Mouse (Mus musculus) heart, embryonic 12.5 days (tissue): Measurements from ENCODE around the gene Pde4a. TPM values are rescaled to one million over a fixed set of nuclear protein-coding genes. Genes with fewer than 3 reads are reported as not detected.

ENCODE experiments used
- ATAC-seq: fragments of 200-750 bp; cut with Nextera tagmentation; 2 replicates; pipeline ENCODE4 v1.8.0; 2017; ENCODE audit warnings: moderate TSS enrichment, moderate library complexity; ENCODE audit not compliant: insufficient number of reproducible peaks, low FRiP score
- H3K27ac ChIP-seq: fragments of 300-500 bp; sonication (generic); 2 replicates; pipeline ENCODE4 v1.5.1; 2016; ENCODE audit warnings: mild to moderate bottlenecking, moderate library complexity; ENCODE audit not compliant: poor library complexity, severe bottlenecking
- H3K27me3 ChIP-seq: fragments of 300-500 bp; sonication (generic); replicated peaks from 2 replicates; pipeline ENCODE4 v1.6.1; 2016; ENCODE audit warnings: mild to moderate bottlenecking, moderate library complexity
- H3K36me3 ChIP-seq: fragments of 300-500 bp; sonication (generic); 2 replicates; pipeline ENCODE4 v1.6.1; 2016; ENCODE audit warnings: mild to moderate bottlenecking, moderate library complexity
- H3K4me1 ChIP-seq: fragments of 300-500 bp; sonication (generic); replicated peaks from 2 replicates; pipeline ENCODE4 v1.6.1; 2016; ENCODE audit warnings: mild to moderate bottlenecking
- H3K4me2 ChIP-seq: fragments of 300-500 bp; sonication (generic); 2 replicates; pipeline ENCODE4 v1.6.1; 2016; ENCODE audit warnings: mild to moderate bottlenecking, moderate library complexity
- H3K4me3 ChIP-seq: fragments of 300-500 bp; sonication (generic); 2 replicates; pipeline ENCODE4 v1.5.1; 2016; ENCODE audit warnings: mild to moderate bottlenecking
- H3K9ac ChIP-seq: fragments of 300-500 bp; sonication (generic); 2 replicates; pipeline ENCODE4 v1.6.1; 2016; ENCODE audit warnings: mild to moderate bottlenecking, moderate library complexity
- H3K9me3 ChIP-seq: fragments of 300-500 bp; sonication (generic); replicated peaks from 2 replicates; pipeline ENCODE4 v1.6.1; 2016; ENCODE audit warnings: mild to moderate bottlenecking, moderate library complexity
- WGBS: fragments of 180-500 bp; shearing (Covaris S2); methylation state at CpG from one replicate; pipeline ENCODE4 v1.1.7; 2016; 5-methylcytosine and 5-hydroxymethylcytosine counted together
- polyA plus RNA-seq: library from polyadenylated mRNA; unstranded; fragments of >200 nt; fragmentation: Nextera tagmentation; extraction: Ambion mirVana; gene quantifications from 2 replicates; pipeline ENCODE4 v1.2.1, GENCODE M21; 2016

Pde4a gene
- polyA plus RNA-seq, result 10.1 and 10.2 TPM in 2 replicates

DNA sequence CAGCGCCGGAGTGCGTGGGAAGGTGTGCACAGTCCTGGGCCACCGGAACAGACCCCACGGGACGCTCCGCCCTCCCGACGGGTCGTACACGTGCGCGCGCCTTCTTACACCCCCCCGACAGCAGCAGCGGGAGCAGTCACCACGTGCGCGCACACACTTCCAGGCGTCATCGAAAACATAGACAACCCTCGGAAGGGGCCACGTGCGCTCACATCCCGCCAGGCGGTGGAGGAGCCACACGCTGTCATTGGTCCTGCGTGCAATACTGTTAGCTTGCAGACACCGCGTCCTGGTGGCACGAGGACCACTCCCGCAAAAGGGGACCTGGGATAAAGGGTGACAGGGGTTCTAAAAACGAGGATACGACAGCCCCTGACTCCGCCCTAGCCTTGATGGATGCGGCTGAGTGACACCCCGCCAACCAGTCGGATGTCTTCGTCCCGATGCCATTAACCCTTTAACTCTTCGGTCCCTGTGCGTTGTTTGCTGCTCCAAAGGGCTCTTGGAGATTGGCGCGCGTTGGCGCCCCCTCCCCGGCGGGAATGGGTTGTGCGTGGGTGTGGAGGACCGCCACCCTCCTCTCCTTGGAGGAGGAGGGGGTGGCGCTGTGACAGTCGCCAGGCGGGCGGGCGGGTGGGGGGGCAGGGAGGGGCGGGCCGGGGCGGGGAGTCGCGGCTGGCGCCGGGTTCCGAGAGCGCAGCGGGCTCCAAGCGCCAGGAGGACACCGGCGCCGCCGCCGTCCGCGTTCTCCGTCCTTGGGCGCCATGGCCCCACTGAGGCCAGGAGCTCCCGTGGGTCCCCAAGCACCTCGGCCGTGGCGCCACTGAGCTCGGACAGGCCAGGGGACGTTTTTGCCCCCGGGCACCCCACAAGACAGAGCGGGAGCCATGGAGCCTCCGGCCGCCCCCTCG lies at the start of gene Pde4a:
Pde4a (plus strand) TSS at position 674 of the 911 bp plus-strand sequence.
- peaks cover 46% of the 10 kb centered on the region for H3K27me3 ChIP-seq
- WGBS, result under 1% methylated on average over 68 of the region's 86 CpGs
- no peak for ATAC-seq

DNA sequence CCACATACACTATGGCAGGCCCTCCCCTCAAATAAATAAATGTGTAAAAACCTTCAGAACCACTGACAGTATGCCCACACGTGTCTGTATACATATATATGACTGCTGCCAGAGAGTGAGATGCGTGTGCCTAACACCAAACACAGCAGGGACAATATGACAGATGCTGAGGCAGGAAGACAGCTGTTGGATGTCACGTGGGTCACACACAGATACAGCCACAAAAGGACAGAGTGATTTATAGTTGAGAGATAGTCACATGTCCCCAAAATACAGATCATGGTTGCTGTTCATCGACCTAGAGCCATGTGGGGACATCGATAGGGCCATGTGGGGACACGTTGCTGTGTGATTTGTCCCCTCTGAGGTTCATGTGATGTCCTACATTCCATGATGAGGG lies 48.4 kb upstream of the Pde4a start:
- Histone ChIP-seq H3K36me3 (peaks cover 37% of the 10 kb centered on the region), H3K4me1 (no peaks in the 10 kb centered on the region), H3K4me2 (no peak overlapping the region), H3K9ac (no peak overlapping the region), H3K9me3 (no peaks in the 10 kb centered on the region), H3K27me3 (no peaks in the 10 kb centered on the region), H3K4me3 (no peak overlapping the region), H3K27ac (no peak overlapping the region)
- no peak for ATAC-seq
- WGBS, result 74% methylated on average over 6 of the region's 6 CpGs

More for the DNA sequence above, at the start of gene Pde4a:
- H3K9ac ChIP-seq, result peak within 1 kb of the TSS; percentile 84
- H3K4me3 ChIP-seq, result peak within 1 kb of the TSS; percentile 61
- no peak within 1 kb of the TSS for H3K27ac ChIP-seq
- no peaks in the 10 kb centered on the region for H3K36me3 ChIP-seq
- H3K9me3 ChIP-seq, result no peaks in the 10 kb centered on the region
- H3K4me1 ChIP-seq, result peaks cover 57% of the 10 kb centered on the region
- H3K4me2 ChIP-seq, result peak within 1 kb of the TSS; percentile 99

DNA sequence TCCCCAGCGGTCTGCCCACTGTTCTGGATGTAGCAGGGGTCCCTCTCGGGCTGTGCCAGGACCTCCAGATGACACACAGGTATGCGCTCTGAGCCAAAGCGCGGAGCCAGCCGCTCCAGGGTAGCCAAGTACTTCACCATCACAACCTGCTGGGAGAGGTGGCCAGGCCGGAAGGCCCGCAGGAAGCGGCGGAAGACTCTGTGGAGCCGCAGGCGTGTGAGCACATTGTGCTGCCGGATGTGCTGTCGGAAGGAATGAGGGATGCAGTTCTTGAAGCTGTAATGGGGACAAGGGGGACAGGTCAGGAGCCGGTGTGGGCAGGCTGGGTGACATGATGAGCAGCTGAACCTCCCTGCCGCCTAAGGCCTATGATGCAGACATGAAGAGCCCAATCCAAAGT lies 44.0 kb upstream of the Pde4a start:
- Histone ChIP-seq H3K36me3 (peaks cover 58% of the 10 kb centered on the region), H3K9me3 (no peaks in the 10 kb centered on the region), H3K4me3 (no peak overlapping the region), H3K27ac (no peak overlapping the region), H3K9ac (no peak overlapping the region), H3K27me3 (no peaks in the 10 kb centered on the region; the same call in 1 of the 2 replicates), H3K4me1 (peaks cover 17% of the 10 kb centered on the region), H3K4me2 (no peak overlapping the region)
- WGBS, result 84% methylated on average over 16 of the region's 16 CpGs
- no peak for ATAC-seq

DNA sequence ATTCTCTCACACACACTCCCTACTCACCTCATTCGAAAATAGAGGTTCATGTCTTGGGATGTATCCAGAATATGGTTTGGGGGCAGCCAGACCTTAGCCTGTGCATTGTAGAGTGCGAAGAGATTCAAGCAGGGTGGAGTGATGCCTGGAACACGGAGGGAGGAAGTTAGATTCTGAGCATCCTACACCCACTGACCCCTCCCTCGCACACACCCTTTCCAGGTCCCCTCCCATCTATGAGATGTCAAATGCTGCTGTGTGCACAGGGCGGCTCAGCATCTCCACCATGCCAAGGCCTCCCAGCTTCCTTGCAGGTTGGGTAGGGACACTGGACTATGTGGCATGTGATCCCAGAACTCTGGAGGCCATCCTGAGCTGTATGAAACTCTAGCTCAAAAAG lies 40.7 kb upstream of the Pde4a start:
- peaks cover 60% of the 10 kb centered on the region for H3K36me3 ChIP-seq
- no peak overlapping the region for H3K27ac ChIP-seq
- H3K9me3 ChIP-seq, result no peaks in the 10 kb centered on the region
- 82% methylated on average over 5 of the region's 5 CpGs for WGBS
- H3K4me3 ChIP-seq, result no peak overlapping the region
- no peak overlapping the region for H3K4me2 ChIP-seq
- ATAC-seq, result no peak
- no peak overlapping the region for H3K9ac ChIP-seq
- no peaks in the 10 kb centered on the region; the same call in 1 of the 2 replicates for H3K27me3 ChIP-seq
- peaks cover 24% of the 10 kb centered on the region for H3K4me1 ChIP-seq

DNA sequence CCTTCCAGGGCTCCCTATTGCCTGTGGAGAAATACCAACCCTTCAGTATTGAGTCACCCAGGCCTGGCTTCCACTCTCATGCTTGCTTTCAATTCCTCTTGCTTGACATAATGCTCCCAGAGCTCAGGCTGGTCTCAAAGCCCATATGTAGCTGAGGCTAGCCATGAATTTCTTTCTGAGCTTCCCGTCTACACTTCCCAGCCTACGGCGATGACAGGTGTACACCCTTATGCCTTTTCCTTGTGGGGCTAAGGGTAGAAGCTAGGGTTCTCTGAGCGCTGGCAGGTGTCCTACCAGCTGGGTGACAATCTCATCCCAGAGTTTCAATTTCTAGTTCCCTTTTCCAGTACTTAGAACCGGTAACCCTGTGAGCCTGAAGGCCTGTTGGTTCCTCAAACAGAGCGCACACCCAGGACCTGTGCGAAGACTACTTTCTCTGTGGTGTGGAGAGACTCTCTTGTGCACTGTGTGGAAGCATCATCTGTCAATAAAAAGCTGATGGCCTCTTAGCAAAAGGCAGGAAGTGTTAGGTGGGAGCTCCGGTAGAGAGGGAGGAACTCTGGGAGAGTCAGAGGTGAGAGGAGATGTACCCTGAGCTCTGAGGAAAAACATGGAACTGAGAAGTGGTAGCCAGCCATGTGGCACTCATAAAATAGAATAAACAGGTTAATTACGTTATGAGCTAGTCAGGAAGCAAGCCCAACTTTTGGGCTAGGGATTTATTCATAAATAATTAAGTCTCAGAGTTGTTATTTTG lies 39.8 kb upstream of the Pde4a start:
- Histone ChIP-seq H3K4me2 (no peak overlapping the region), H3K27ac (peak overlapping the region; percentile 85)

DNA sequence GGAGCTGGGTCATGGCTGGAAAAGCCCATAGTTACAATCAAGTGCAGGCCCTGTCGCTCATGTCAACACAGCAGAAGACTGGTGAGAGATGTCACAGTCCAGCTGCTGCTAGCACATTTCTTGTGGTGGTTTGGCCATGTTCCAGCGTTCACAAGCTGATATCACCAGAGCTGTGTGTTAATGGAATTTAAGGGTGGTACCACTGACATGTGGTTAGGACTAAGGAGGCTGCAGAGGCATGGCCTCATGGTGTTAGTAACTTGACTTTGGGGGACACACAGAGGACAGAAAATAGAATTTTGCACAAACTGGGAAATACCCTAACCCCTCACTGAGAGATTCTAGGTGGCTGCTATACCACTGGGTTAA lies 39.3 kb upstream of the Pde4a start:
- Histone ChIP-seq H3K9me3 (no peaks in the 10 kb centered on the region), H3K36me3 (peaks cover 46% of the 10 kb centered on the region), H3K4me1 (peaks cover 30% of the 10 kb centered on the region), H3K4me3 (no peak overlapping the region), H3K9ac (no peak overlapping the region), H3K27me3 (no peaks in the 10 kb centered on the region; the same call in 1 of the 2 replicates), H3K4me2 (0 out of 2 replicates have a peak overlapping the region, but pooled peaks have one; percentile 5), H3K27ac (peak overlapping the region; percentile 85)
- 20% methylated on average over 2 of the region's 2 CpGs for WGBS
- ATAC-seq, result peak; percentile 54

More for the DNA sequence above, 39.8 kb upstream of the Pde4a start:
- Histone ChIP-seq H3K9ac (0 out of 2 replicates have a peak overlapping the region, but pooled peaks have one; percentile 20), H3K9me3 (no peaks in the 10 kb centered on the region), H3K4me1 (peaks cover 30% of the 10 kb centered on the region), H3K27me3 (no peaks in the 10 kb centered on the region; the same call in 1 of the 2 replicates), H3K36me3 (peaks cover 51% of the 10 kb centered on the region), H3K4me3 (no peak overlapping the region)
- ATAC-seq, result no peak
- 74% methylated on average over 9 of the region's 9 CpGs for WGBS

DNA sequence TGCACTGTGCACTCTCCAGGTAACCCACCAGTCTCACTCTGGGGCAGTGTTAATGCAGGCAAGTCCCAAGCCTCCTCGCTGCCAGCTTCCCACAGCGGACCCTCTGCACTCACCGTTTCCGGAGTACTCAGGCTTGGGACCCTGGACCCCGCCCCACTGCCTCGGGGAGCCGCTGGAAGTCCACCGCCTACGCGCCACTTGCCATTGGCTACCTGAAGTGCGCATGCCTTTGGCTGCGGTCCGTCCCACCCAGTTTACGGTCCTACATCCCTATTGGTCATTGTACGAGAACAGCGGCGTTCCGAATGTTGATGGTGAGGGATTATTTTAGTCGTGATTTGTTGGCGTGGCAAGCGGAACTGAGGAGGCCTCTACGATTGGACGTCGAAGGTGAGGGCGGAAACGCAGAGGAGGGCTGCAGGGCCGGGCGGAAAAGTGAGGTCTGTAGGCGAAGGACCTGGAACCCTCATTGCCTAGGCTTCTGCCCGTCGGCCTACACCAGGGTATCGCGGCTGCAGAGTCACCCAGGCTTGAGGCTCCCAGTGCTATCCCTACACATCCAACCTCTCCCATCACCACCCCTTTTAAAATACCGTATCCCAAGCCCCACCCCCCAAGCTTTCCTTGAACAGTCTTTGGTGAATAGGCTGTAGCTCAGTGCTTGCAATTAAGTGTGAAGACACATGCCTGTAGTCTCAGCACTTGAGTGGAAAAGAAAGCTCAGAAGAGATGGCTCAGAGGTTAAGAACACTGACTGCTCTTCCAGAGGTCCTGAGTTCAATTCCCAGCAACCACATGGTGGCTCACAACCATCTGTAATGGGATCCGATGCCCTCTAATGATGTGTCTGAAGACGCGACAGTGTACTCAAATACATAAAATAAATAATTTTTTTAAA lies 34.2 kb upstream of the Pde4a start, which contains the start of gene Tyk2:
Tyk2 (minus strand) TSS at position 185 of the 898 bp plus-strand sequence.
- Histone ChIP-seq H3K36me3 (peaks cover 14% of the 10 kb centered on the region), H3K9me3 (no peaks in the 10 kb centered on the region), H3K4me2 (peak within 1 kb of the TSS; percentile 75), H3K4me1 (peaks cover 36% of the 10 kb centered on the region), H3K27ac (peak within 1 kb of the TSS; percentile 20; the same call in 1 of the 2 replicates), H3K4me3 (peak within 1 kb of the TSS; percentile 61), H3K9ac (peak within 1 kb of the TSS; percentile 76), H3K27me3 (no peaks in the 10 kb centered on the region)
- ATAC-seq, result peak; percentile 92
- 5% methylated on average over 37 of the region's 37 CpGs for WGBS

DNA sequence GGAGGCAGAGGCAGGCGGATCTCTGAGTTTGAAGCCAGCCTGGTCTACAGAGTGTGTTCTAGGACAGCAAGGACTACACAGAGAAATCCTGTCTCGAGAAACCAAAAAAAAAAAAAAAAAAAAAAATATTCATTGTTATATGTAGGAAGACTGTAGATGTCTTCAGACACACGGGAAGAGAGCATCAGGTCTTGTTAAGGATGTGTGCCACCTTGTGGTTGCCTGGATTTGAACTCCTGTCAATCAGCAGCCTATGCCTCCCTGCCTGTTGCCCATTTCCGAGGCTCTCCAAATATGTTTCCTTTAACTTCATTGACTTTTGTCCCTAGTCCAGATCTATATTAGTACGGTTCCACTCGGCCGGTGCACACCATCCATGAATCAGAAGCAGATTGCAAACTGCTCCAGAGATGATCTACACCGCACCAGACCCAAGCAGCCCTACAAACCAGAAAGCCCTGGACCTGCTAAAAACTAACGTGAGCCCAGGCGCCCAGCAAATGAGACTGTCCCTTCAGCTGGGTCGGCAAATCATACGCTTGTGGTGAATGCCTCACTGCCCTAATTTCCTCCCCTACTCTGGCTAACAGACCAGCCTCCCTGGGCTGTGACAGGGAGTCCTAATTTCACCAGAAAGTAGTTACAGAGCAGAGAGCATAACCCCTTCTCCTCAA lies 33.3 kb upstream of the Pde4a start:
- peaks cover 8% of the 10 kb centered on the region; the same call in 1 of the 2 replicates for H3K36me3 ChIP-seq
- no peak overlapping the region for H3K4me3 ChIP-seq
- ATAC-seq, result no peak
- H3K4me1 ChIP-seq, result peaks cover 31% of the 10 kb centered on the region
- no peak overlapping the region for H3K9ac ChIP-seq
- WGBS, result 79% methylated on average over 12 of the region's 12 CpGs
- no peaks in the 10 kb centered on the region for H3K9me3 ChIP-seq
- no peak overlapping the region for H3K27ac ChIP-seq
- H3K27me3 ChIP-seq, result no peaks in the 10 kb centered on the region
- H3K4me2 ChIP-seq, result no peak overlapping the region

DNA sequence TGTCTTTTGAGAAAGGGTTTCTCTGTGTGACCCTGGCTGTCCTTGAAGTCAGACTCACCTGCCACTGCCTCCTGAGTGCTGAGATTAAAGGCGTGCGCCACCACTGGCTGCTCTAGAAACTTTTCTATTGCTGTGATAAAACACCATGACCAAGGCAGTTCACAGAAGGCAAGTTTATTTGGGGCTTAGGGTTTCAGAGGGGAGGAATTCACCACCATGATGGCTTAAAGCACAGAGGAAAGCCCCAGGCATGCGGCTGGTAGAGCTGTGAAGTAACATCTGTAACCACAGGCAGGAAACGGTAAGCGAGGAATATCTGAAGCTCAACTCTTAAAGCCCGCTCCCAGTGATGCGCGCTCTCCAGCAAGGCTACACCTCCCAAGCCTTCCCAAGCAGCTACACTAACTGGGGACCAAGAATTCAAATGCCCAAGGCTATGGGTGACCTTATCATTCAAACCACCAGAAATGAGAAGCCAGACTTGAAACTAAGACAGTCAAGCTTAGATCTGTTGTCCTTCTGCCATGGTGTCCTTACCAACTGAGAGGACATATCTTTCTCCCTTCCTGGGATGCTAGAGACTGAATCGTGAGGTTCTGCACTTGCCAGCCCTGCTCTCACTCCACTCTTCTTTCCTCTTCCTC lies 32.3 kb upstream of the Pde4a start:
- Histone ChIP-seq H3K9me3 (no peaks in the 10 kb centered on the region), H3K4me3 (no peak overlapping the region), H3K36me3 (peaks cover 12% of the 10 kb centered on the region), H3K27ac (no peak overlapping the region), H3K4me1 (peaks cover 31% of the 10 kb centered on the region), H3K4me2 (no peak overlapping the region), H3K9ac (no peak overlapping the region), H3K27me3 (no peaks in the 10 kb centered on the region)
- 67% methylated on average over 9 of the region's 9 CpGs for WGBS
- ATAC-seq, result no peak
